Mouse (Mus musculus) T-cell, adult 2 months (primary cell): ENCODE results near the gene Lrriq1.

Experiments
- DNase-seq: peaks from one replicate; pipeline ENCODE4 v3.0.0; 2022; ENCODE audit warnings: low spot score

The Lrriq1 gene

DNA sequence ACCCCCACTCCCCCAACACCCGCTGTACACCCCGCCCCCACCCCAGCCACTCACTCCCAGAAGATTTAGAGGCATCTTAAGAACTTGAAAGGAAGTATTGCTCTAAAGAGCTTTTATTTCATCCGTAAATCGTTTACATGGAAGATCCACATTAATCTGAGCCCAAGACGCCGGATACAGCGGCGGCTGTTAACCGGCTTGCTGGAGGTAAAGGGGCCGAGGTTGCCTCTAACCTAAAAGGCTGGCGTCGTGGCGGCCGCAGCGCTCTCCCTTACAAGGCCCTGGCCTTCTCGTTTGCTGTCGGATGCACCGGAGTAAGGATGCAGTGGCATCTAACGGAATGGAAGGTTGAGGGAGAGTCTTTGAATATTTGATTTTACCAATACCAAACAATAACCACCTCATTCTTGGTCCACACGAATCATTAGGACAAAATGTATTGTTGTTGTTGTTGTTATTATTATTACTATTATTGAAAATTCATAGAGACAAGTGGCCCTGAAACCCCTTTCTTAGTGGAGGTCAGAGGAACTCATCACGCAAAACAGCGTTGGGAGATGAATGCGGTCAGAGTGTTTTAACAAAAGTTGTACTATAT, 206.9 kb downstream of the Lrriq1 start:
- no peak for DNase-seq

DNA sequence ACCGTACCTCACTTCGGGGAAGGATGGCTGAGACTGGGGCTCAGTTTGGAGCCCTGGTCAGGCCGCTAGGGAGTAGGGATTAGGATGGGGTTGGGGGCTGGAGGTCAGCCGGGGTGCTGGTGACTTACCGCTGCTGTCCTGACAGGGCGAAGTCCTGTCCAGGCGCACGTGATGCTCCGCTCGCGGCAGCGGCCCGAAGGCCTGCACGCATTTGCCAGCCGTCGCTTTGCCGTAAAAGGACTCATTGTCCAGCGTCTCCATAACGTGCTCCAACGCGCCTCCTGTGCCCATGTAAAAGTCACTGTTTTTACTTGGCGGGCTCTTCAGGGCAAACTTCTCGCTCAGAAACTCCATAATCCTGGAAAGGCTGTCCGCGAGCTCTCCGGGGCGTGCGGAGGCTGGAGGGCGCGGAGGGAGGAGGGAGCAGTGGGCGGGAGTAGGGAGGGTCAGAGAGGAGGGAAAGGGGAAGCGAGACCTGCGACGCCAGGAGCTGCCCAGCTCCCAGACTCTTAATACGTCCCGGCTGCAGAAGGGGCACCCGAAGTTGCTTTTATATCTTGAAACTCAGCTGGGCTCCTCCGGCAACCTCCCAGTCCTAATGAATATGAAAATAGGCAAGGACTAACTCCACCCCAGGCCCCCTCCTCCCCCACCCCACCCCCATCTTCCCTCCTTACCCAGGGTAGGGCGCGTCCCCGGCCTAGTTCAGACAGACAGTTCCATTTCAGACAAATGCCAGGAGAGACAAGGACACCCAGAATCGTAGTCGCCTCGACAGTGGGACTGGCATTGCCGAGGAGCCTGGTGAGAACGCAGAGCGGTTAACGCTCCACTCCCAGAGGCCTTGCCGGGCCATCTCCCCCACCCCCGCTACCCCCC, 207.6 kb downstream of the Lrriq1 start:
- no peak for DNase-seq

DNA sequence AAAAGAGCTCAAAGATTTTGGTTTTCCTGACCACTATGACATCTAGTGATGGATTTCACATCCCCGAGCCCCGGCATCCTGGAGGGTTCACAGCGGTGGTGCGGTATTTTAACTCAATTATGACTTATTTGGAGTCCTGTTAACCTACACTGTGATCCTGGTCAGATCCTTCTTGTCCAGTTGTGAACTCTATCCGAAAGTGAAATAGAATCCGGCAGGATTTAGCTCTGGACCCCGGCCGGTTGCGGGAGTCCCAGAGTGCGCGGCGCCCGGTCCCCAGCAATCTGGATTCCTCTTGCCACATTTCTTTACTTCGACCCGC, 208.2 kb downstream of the Lrriq1 start:
- DNase-seq, result no peak

DNA sequence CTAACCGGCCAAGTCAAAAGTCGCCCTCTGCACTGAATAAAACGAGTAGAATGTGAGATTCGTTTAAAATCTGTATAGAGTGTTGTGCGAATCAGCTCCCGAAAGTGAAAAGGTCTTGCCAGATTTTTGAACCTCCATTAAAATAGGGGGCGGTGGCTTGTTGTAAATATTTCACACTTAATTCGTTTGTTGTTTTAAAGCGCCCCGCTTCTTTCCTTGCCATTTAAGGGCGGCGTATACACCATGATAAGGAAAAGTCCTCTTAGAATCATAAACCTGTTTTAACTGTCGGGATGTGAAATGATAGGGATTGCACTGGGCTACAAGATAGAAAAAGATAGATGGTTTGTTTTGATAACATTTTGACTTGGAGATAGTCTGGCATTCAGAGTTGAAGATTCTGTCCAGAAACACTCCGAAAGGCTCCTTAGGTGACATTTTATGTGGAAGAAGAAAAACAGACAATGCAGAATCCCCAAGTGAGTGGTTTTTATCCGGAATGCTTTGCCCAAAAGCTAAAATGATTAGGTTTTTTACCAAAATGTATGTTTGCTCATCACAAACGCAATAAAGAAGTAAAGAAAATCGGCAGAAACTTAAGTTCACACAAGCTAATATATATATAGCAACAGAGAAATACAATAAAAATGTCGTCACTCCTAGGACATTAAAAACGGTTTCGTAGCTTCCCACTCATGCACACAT, 208.7 kb downstream of the Lrriq1 start:
- no peak for DNase-seq

DNA sequence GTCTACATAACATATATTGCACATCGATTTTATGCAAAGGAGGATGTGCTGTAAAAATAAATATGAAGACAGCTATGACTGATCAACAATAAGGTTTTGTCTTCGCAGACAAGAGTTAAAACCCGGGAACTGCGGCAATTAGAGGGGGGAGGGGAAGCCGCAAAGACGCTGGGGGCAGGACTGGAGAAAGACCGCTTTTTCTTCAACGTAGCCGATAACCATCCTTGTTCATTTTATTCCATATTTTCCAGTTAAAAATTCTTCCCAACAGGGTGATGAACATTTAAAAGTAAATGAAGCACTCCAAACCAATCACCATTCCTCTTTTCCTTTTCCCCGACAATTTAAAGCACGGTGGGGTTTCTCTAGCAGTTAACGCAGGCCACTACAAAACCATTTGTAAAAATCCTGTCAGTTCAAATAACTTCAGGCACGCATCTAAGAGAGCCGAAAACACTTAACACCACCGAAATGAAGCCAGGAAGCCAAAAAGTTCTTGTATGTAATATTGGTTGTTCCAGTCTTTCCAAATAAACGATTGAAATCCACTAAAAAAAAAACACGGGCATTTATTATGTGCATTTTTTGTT, 209.4 kb downstream of the Lrriq1 start:
- no peak for DNase-seq

DNA sequence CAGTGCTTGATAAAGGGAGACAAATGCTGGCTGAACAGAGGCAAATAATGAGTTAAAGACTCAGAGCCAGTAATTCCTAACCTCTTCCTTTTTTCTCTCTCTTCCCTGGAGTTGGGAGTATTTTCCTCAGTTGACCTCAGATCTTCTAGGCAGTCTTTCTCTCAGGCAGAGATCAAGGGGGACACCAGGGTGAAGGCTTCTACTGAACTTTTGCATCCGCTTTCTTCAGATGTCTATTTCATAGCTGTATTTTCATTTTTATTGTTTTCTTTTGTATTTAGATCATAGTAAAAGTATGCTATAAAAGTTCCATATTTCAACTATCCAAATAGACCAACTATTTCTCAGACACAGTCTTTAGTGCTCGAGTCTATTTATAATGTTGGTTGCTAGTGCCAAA, 233.6 kb downstream of the Lrriq1 start:
- DNase-seq, result no peak

DNA sequence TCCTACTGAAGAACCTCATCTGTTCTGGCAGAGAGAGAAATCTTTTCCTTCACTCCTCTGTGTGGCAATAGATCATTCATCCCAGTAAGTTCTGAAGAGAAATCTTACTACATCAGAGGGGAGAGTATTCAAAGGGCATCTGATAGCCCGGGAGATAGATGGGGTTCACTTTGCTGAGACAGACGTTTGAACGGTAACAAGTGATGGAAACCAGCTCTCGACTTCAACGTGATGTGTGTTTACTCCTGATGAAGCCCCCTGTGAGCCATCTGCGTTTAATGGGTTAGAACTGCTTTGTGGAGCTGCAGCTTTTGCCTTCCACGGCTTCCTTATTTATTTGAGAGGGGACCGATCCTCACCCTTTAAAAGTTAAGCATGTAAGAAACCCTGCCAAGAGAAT, 235.2 kb downstream of the Lrriq1 start:
- no peak for DNase-seq

DNA sequence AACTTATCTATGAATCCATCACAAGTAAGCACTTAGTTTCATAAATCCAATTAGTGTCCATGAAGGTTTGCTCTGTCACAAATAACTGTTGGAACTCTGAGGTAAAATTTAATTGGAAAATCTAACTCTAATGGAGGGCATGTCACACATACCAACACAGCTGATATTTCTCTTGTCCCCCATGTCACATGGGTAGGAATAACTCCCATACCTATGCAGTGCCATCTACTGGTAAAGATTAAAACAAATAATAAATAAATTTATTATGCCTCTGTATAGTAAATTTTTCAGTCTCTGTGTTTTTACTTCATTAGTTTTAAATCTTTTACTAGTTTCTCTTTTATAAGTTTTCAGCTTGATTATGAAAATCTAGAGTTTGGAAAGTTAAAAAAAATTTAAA, 236.5 kb downstream of the Lrriq1 start:
- no peak for DNase-seq
